Mouse (Mus musculus) CH12.LX (cell line): ENCODE results near the gene Sds. TPM values are rescaled to one million over a fixed set of nuclear protein-coding genes. Genes with fewer than 3 reads are reported as not detected.

Source experiments
- DNase-seq: peaks from one replicate; pipeline ENCODE4 v3.0.0-alpha.2; 2013; ENCODE audit errors: extremely low read depth
- H3K27ac ChIP-seq: 2 replicates; pipeline ENCODE4 v1.5.1; 2012; ENCODE audit warnings: low read depth, mild to moderate bottlenecking, control low read depth, moderate library complexity; ENCODE audit not compliant: insufficient read depth
- H3K27me3 ChIP-seq: replicated peaks from 2 replicates; pipeline ENCODE3; 2012; ENCODE audit warnings: inconsistent platforms
- H3K36me3 ChIP-seq, 2 experiments: replicated peaks in 1 of 2; 2 replicates each; pipeline versions ENCODE3 to v1.6.1; 2012; ENCODE audit warnings: inconsistent platforms in 1 of 2, low read length in 1 of 2, mild to moderate bottlenecking in 1 of 2, mixed read lengths in 1 of 2, moderate library complexity in 1 of 2; ENCODE audit not compliant: control insufficient read depth in 1 of 2, insufficient read depth in 1 of 2
- H3K4me1 ChIP-seq, 2 experiments: 2 replicates each; pipeline ENCODE4 v1.6.1; 2012; ENCODE audit warnings: inconsistent platforms in 1 of 2, moderate library complexity in 1 of 2; ENCODE audit not compliant: insufficient read depth in 2 of 2, control insufficient read depth in 1 of 2
- H3K4me2 ChIP-seq: 2 replicates; pipeline ENCODE4 v1.6.1; 2012; ENCODE audit warnings: low read depth, mild to moderate bottlenecking, control low read depth; ENCODE audit not compliant: poor library complexity, insufficient read depth, severe bottlenecking
- H3K4me3 ChIP-seq, 3 experiments: fragments of 150-350 bp in 1 of 3; sonication (generic) in 1 of 3; replicated peaks in 1 of 3; 2 replicates each; pipeline versions ENCODE3 to v1.5.1; 2011 to 2012; ENCODE audit warnings: low read depth in 2 of 3, low read length in 2 of 3, mild to moderate bottlenecking in 2 of 3, moderate library complexity in 2 of 3, control low read depth in 1 of 3, improper control_type of control experiment in 1 of 3, inconsistent platforms in 1 of 3, mixed read lengths in 1 of 3; ENCODE audit not compliant: poor library complexity in 1 of 3
- H3K79me2 ChIP-seq: replicated peaks from 2 replicates; pipeline ENCODE4 v1.6.1; 2012; ENCODE audit warnings: mild to moderate bottlenecking, moderate library complexity; ENCODE audit not compliant: control insufficient read depth, poor library complexity, insufficient read depth, severe bottlenecking; ENCODE audit errors: extremely low read depth
- H3K9ac ChIP-seq: 2 replicates; pipeline ENCODE4 v1.6.1; 2012; ENCODE audit warnings: low read depth, mild to moderate bottlenecking, control low read depth, moderate library complexity; ENCODE audit not compliant: insufficient read depth
- H3K9me3 ChIP-seq: replicated peaks from 2 replicates; pipeline ENCODE3; 2012; ENCODE audit warnings: low read length, inconsistent platforms, mixed read lengths
- CHD2 ChIP-seq: IDR thresholded peaks from 2 replicates; pipeline ENCODE4 v1.6.1; 2011; ENCODE audit warnings: low read length, improper control_type of control experiment
- CTCF ChIP-seq, 2 experiments: IDR thresholded peaks in 1 of 2; conservative IDR thresholded peaks in 1 of 2; 2 replicates each; pipeline ENCODE4 v1.5.1; 2011 to 2012; ENCODE audit warnings: low read depth in 2 of 2, low read length in 2 of 2, improper control_type of control experiment in 1 of 2, inconsistent platforms in 1 of 2, mild to moderate bottlenecking in 1 of 2, moderate library complexity in 1 of 2
- E2F4 ChIP-seq: IDR thresholded peaks from 2 replicates; pipeline ENCODE4 v1.6.1; 2011; ENCODE audit warnings: low read depth, low read length, improper control_type of control experiment; ENCODE audit not compliant: insufficient replicate concordance
- ELF1 ChIP-seq: IDR thresholded peaks from 2 replicates; pipeline ENCODE4 v1.6.1; 2014; ENCODE audit warnings: low read depth, mild to moderate bottlenecking, inconsistent platforms, low read length, improper control_type of control experiment
- EP300 ChIP-seq: IDR thresholded peaks from 2 replicates; pipeline ENCODE4 v1.6.1; 2011; ENCODE audit warnings: low read length, improper control_type of control experiment
- ETS1 ChIP-seq: conservative IDR thresholded peaks from 2 replicates; pipeline ENCODE4 v1.6.1; 2012; ENCODE audit warnings: low read depth, mild to moderate bottlenecking, inconsistent platforms, low read length, improper control_type of control experiment, moderate library complexity
- HCFC1 ChIP-seq: IDR thresholded peaks from 2 replicates; pipeline ENCODE4 v1.6.1; 2012; ENCODE audit warnings: low read depth, mild to moderate bottlenecking, inconsistent platforms, low read length, improper control_type of control experiment
- JUN ChIP-seq: IDR thresholded peaks from 2 replicates; pipeline ENCODE4 v1.6.1; 2011; ENCODE audit warnings: low read depth, mild to moderate bottlenecking, low read length, improper control_type of control experiment, moderate library complexity; ENCODE audit not compliant: insufficient read depth
- JUND ChIP-seq: conservative IDR thresholded peaks from 2 replicates; pipeline ENCODE4 v1.6.1; 2011; ENCODE audit warnings: low read depth, low read length, improper control_type of control experiment
- MAFK ChIP-seq: IDR thresholded peaks from 2 replicates; pipeline ENCODE4 v1.6.1; 2011; ENCODE audit warnings: low read length, improper control_type of control experiment; ENCODE audit not compliant: insufficient replicate concordance
- MEF2A ChIP-seq: IDR thresholded peaks from 2 replicates; pipeline ENCODE4 v1.6.1; 2014; ENCODE audit warnings: low read depth, mild to moderate bottlenecking, inconsistent platforms, low read length, improper control_type of control experiment, borderline replicate concordance
- MXI1 ChIP-seq: IDR thresholded peaks from 2 replicates; pipeline ENCODE4 v1.6.1; 2011; ENCODE audit warnings: mild to moderate bottlenecking, low read depth, low read length, improper control_type of control experiment
- PAX5 ChIP-seq: IDR thresholded peaks from 2 replicates; pipeline ENCODE4 v1.6.1; 2012; ENCODE audit warnings: low read length, inconsistent platforms, mixed read lengths
- RAD21 ChIP-seq: IDR thresholded peaks from 2 replicates; pipeline ENCODE4 v1.6.1; 2011; ENCODE audit warnings: low read depth, mild to moderate bottlenecking, low read length, improper control_type of control experiment, moderate library complexity
- RCOR1 ChIP-seq: conservative IDR thresholded peaks from 2 replicates; pipeline ENCODE4 v1.6.1; 2012; ENCODE audit warnings: low read depth, mild to moderate bottlenecking, inconsistent platforms, low read length, improper control_type of control experiment
- SIN3A ChIP-seq: IDR thresholded peaks from 2 replicates; pipeline ENCODE4 v1.6.1; 2012; ENCODE audit warnings: low read length, improper control_type of control experiment, inconsistent platforms
- SMC3 ChIP-seq: IDR thresholded peaks from 2 replicates; pipeline ENCODE4 v1.6.1; 2011; ENCODE audit warnings: low read depth, low read length, improper control_type of control experiment
- TBP ChIP-seq: conservative IDR thresholded peaks from 2 replicates; pipeline ENCODE4 v1.6.1; 2011; ENCODE audit warnings: low read depth, low read length, improper control_type of control experiment
- USF1 ChIP-seq: IDR thresholded peaks from 2 replicates; pipeline ENCODE4 v1.6.1; 2014; ENCODE audit warnings: low read depth, mild to moderate bottlenecking, inconsistent platforms, low read length, improper control_type of control experiment
- USF2 ChIP-seq: conservative IDR thresholded peaks from 2 replicates; pipeline ENCODE4 v1.6.1; 2011; ENCODE audit warnings: low read depth, low read length, improper control_type of control experiment
- ZC3H11A ChIP-seq: IDR thresholded peaks from 2 replicates; pipeline ENCODE4 v1.6.1; 2012; ENCODE audit warnings: low read depth, mild to moderate bottlenecking, inconsistent platforms, low read length, improper control_type of control experiment
- ZKSCAN1 ChIP-seq: IDR thresholded peaks from 2 replicates; pipeline ENCODE4 v1.6.1; 2012; ENCODE audit warnings: low read depth, inconsistent platforms, low read length, improper control_type of control experiment, borderline replicate concordance
- ZNF384 ChIP-seq: IDR thresholded peaks from 2 replicates; pipeline ENCODE4 v1.6.1; 2012; ENCODE audit warnings: low read depth, low read length, improper control_type of control experiment, inconsistent platforms
- dilution Hi-C: fragments of 300-500 bp; cut with MboI; formaldehyde crosslinking; loops from 2 replicates; pipeline ENCODE4 v1.14.3; 2020; ENCODE audit warnings: low sequenced_read_pairs; ENCODE audit not compliant: extremely low pct_unique_long_range_greater_than_20kb, extremely low pct_ligation_motif_present
- in situ Hi-C: fragments of 300-500 bp; cut with MboI; formaldehyde crosslinking; loops from 3 replicates; pipeline ENCODE4 v1.14.3; 2019; ENCODE audit warnings: low sequenced_read_pairs, low pct_ligation_motif_present, low pct_unique_long_range_greater_than_20kb, mixed read lengths
- polyA plus RNA-seq: library from polyadenylated mRNA; unstranded; fragments of >175 nt; gene quantifications from 2 replicates; pipeline ENCODE4 v1.2.1, GENCODE M21; 2012; ENCODE audit warnings: low read depth; ENCODE audit not compliant: insufficient read length
- total RNA-seq, 2 experiments: library from RNA; depleted of rRNA; stranded (reverse); fragments of 300-350 nt in 1 of 2; fragments of >200 nt in 1 of 2; gene quantifications; 2 replicates each; pipeline ENCODE4 v1.2.3; 2012 to 2014

The Sds gene
- total and polyA plus RNA-seq, 3 experiments, result 0.76 TPM; not detected in 2

DNA sequence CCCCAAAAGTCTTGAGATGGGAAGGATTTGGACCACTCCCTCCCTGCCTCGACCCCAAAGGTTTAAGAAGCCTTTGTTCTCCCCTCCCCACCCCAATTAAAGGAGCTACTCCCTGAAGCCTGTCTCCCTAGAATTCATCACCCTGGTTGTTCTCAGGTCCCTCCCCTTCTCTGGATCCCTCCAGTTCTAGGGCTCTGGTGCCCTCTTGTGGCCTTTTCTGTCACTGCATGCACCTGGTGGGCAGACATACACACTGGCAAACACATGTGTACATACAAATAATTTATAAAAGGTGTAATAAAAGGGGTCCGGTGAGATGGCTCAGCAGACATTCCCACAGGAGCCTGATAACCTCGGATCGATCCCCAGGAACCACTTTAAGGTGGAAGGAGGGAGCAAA lies 12.0 kb upstream of the Sds start:
- H3K4me3 ChIP-seq, result no peak overlapping the region
- dilution Hi-C loops (no loop called here), in situ Hi-C loops (no loop called here)
- no peak overlapping the region for H3K9ac ChIP-seq
- no peak overlapping the region for H3K4me2 ChIP-seq
- no peak for TF ChIP-seq ELF1
- TF ChIP-seq USF1, result no peak
- TF ChIP-seq MXI1, result no peak
- TF ChIP-seq SMC3, result peak; percentile 23; the same call in 1 of the 2 replicates
- no peak for TF ChIP-seq MAFK
- TF ChIP-seq RAD21, result peak; percentile 48
- TF ChIP-seq PAX5, result no peak
- peak; percentile 28 to 59; a peak in 2 of 4 replicates for TF ChIP-seq CTCF (conservative IDR thresholded peaks at IDR 0.05 in 1 of 2, IDR thresholded peaks at IDR 0.05 in 1 of 2; ENCODE audit: low read depth in 2 of 2, low read length in 2 of 2)
- no peak overlapping the region for H3K27ac ChIP-seq
- H3K36me3 ChIP-seq, result no peaks in the 10 kb centered on the region
- H3K27me3 ChIP-seq, result peaks cover 77% of the 10 kb centered on the region
- peaks cover 15% of the 10 kb centered on the region for H3K9me3 ChIP-seq
- no peaks in the 10 kb centered on the region for H3K79me2 ChIP-seq
- peak; percentile 30 for DNase-seq
- peaks cover 11 to 29% of the 10 kb centered on the region in 2 experiments; a peak in 3 of 4 replicates for H3K4me1 ChIP-seq

DNA sequence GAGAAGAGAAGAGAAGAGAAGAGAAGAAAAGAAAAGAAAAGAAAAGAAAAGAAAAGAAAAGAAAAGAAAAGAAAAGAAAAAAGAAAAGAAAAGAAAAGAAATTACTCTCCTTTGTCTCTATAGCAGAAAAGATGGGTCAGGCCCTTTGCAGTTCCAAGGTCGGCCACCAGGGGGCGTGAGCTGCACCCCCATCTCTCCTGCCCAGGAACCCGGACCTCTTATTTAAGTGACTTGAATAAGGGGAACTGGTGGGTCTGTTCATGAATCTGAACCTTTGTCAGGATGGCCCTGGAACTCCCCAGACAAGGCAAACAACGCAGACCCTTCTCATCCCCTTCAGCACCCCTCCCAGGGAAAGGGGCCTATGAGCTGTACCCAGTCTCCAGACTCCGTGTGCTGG lies 11.3 kb upstream of the Sds start:
- Histone ChIP-seq H3K9ac (no peak overlapping the region), H3K9me3 (peaks cover 15% of the 10 kb centered on the region), H3K4me2 (no peak overlapping the region), H3K36me3 (no peaks in the 10 kb centered on the region), H3K79me2 (no peaks in the 10 kb centered on the region), H3K4me3 (no peak overlapping the region), H3K27me3 (peaks cover 72% of the 10 kb centered on the region), H3K4me1 (peaks cover 11 to 29% of the 10 kb centered on the region in 2 experiments; a peak in 3 of 4 replicates), H3K27ac (no peak overlapping the region)
- no peak for DNase-seq
- in situ Hi-C loops (no loop called here), dilution Hi-C loops (no loop called here)
- TF ChIP-seq ELF1, result no peak
- TF ChIP-seq TBP, result no peak
- TF ChIP-seq SMC3, result peak; percentile 44
- peak; percentile 65 for TF ChIP-seq CTCF (conservative IDR thresholded peaks at IDR 0.05 in 1 of 2, IDR thresholded peaks at IDR 0.05 in 1 of 2; ENCODE audit: low read depth in 2 of 2, low read length in 2 of 2)
- no peak for TF ChIP-seq ETS1
- no peak for TF ChIP-seq ZC3H11A

DNA sequence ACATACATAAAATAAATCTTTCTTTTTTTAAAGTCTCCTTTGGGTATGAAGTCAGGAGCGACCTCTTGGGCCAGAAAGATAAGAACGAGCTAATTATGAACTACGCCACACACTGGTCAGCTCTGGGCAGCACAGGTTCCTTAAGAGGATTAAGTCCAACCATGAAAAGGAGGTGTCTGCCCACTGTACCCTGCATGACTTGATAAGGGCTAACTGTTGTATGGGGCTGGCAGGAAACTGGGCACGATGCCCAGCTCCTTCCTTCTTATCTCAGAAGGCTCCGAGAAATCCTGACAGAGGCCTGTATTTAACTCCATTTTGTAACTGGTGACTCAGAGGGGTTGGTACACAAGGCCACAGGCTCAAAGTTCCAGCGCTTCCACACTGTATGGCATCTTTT lies 10.5 kb upstream of the Sds start:
- H3K4me1 ChIP-seq, result peaks cover 11 to 21% of the 10 kb centered on the region in 2 experiments; a peak in 3 of 4 replicates
- no peak for TF ChIP-seq JUN
- TF ChIP-seq ZNF384, result no peak
- no peak for TF ChIP-seq USF2
- TF ChIP-seq RCOR1, result no peak
- TF ChIP-seq ETS1, result no peak
- TF ChIP-seq ELF1, result no peak
- no peak for TF ChIP-seq ZKSCAN1
- TF ChIP-seq TBP, result no peak
- no peak for TF ChIP-seq E2F4
- TF ChIP-seq MEF2A, result no peak
- TF ChIP-seq CHD2, result no peak
- no peak for TF ChIP-seq HCFC1
- TF ChIP-seq JUND, result no peak
- TF ChIP-seq SIN3A, result no peak
- no peak for TF ChIP-seq EP300
- no peak for TF ChIP-seq MXI1
- H3K9ac ChIP-seq, result no peak overlapping the region
- no peaks in the 10 kb centered on the region for H3K36me3 ChIP-seq
- peaks cover 15% of the 10 kb centered on the region for H3K9me3 ChIP-seq
- dilution Hi-C loops (no loop called here), in situ Hi-C loops (no loop called here)
- no peak overlapping the region for H3K4me3 ChIP-seq
- no peak overlapping the region for H3K27ac ChIP-seq
- DNase-seq, result no peak
- H3K4me2 ChIP-seq, result no peak overlapping the region
- no peaks in the 10 kb centered on the region for H3K79me2 ChIP-seq
- H3K27me3 ChIP-seq, result peaks cover 64% of the 10 kb centered on the region
